In the genomic region with DNA sequence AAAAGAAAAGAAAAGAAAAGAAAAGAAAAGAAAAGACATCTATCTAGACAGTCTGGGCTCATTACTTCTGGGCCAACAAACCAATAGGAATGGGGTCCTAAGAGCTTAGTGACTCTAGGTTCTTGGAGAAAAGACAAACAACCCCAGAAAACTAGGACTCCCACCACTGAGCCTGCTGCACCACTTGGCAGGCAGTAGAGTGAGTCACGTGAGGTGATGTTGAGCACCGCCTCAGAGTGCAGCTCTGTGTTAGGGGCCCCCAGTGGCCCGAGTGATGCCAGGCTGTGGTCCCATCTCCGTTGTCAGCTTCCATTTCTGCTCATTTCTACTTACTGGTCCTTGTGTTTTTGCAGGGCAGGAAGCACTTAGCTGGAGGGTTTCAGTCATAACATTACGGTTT, we compare ENCODE assay signal across 21 mouse cellular contexts.
A peak's percentile ranks its signal among the peaks of the same experiment; 100 is the strongest.
DNase-seq lines count a peak whose midpoint lies in the region; TF ChIP-seq lines count a peak whose summit lies in the region.
"Had no signal": no experiment of that assay in that cellular context is flagged by ENCODE, and none has a peak within 500 bp of the region (broad histone marks: within the 10 kb centered on the region; RNA-seq: fewer than 3 reads in every experiment).

No protein-coding gene starts in this region.

- TF ChIP-seq CTCF in CH12.LX (conservative IDR thresholded peaks at IDR 0.05 in 1 of 2, IDR thresholded peaks at IDR 0.05 in 1 of 2; ENCODE audit: low read depth in 2 of 2, low read length in 2 of 2): no peak

- dilution Hi-C loops in CH12.LX (cut with MboI; ENCODE audit: extremely low pct_ligation_motif_present, extremely low pct_unique_long_range_greater_than_20kb, low sequenced_read_pairs): no loop called here

- no peak overlapping the region for H3K9ac ChIP-seq in CH12.LX (ENCODE audit: insufficient read depth, low read depth)
- H3K9ac ChIP-seq: embryonic facial prominence, embryonic 13.5 days; embryonic facial prominence, embryonic 15.5 days; forebrain, embryonic 13.5 days; forebrain, embryonic 15.5 days; forebrain, postnatal 0 days had no signal

- no peaks in the 10 kb centered on the region for H3K79me2 ChIP-seq in CH12.LX (replicated peaks; ENCODE audit: control insufficient read depth, extremely low read depth, insufficient read depth, poor library complexity, severe bottlenecking)

- in situ Hi-C loops in CH12.LX (cut with MboI; ENCODE audit: low pct_ligation_motif_present, low pct_unique_long_range_greater_than_20kb, low sequenced_read_pairs): no loop called here

- H3K27me3 ChIP-seq in CH12.LX (replicated peaks): peaks cover 84% of the 10 kb centered on the region
- H3K27me3 ChIP-seq: embryonic facial prominence, embryonic 13.5 days; embryonic facial prominence, embryonic 15.5 days; forebrain, embryonic 13.5 days; forebrain, embryonic 15.5 days had no signal

- no peak overlapping the region for H3K27ac ChIP-seq in CH12.LX (ENCODE audit: insufficient read depth, low read depth)
- H3K27ac ChIP-seq: embryonic facial prominence, embryonic 13.5 days; embryonic facial prominence, embryonic 15.5 days; forebrain, embryonic 10.5 days; forebrain, embryonic 13.5 days; forebrain, embryonic 15.5 days had no signal

- no peak overlapping the region for H3K4me2 ChIP-seq in CH12.LX (ENCODE audit: insufficient read depth, low read depth, poor library complexity, severe bottlenecking)
- H3K4me2 ChIP-seq: embryonic facial prominence, embryonic 13.5 days; embryonic facial prominence, embryonic 15.5 days; forebrain, embryonic 13.5 days; forebrain, embryonic 15.5 days had no signal

- no peak for TF ChIP-seq EP300 in CH12.LX (IDR thresholded peaks at IDR 0.05; ENCODE audit: low read length)

- H3K4me3 ChIP-seq in CH12.LX (replicated peaks in 1 of 3; ENCODE audit: low read depth in 2 of 3, low read length in 2 of 3, poor library complexity in 1 of 3): no peak overlapping the region
- H3K4me3 ChIP-seq: embryonic facial prominence, embryonic 13.5 days; embryonic facial prominence, embryonic 15.5 days; erythroblast, embryonic 14.5 days; forebrain, embryonic 10.5 days; forebrain, embryonic 13.5 days; forebrain, embryonic 15.5 days had no signal

- TF ChIP-seq RAD21 in CH12.LX (IDR thresholded peaks at IDR 0.05; ENCODE audit: low read depth, low read length): no peak

- no peaks in the 10 kb centered on the region for H3K4me1 ChIP-seq in CH12.LX (ENCODE audit: control insufficient read depth in 1 of 2, insufficient read depth in 2 of 2)
- H3K4me1 ChIP-seq: embryonic facial prominence, embryonic 13.5 days; embryonic facial prominence, embryonic 15.5 days; forebrain, embryonic 10.5 days; forebrain, embryonic 13.5 days; forebrain, embryonic 15.5 days had no signal

- H3K9me3 ChIP-seq in CH12.LX (replicated peaks; ENCODE audit: low read length): no peaks in the 10 kb centered on the region
- H3K9me3 ChIP-seq: embryonic facial prominence, embryonic 13.5 days; embryonic facial prominence, embryonic 15.5 days; forebrain, embryonic 10.5 days; forebrain, embryonic 13.5 days; forebrain, embryonic 15.5 days had no signal

- TF ChIP-seq POLR2A in CH12.LX (IDR thresholded peaks at IDR 0.05; ENCODE audit: low read depth, low read length): no peak

- no peaks in the 10 kb centered on the region for H3K36me3 ChIP-seq in CH12.LX (replicated peaks in 1 of 2; ENCODE audit: control insufficient read depth in 1 of 2, insufficient read depth in 1 of 2, low read length in 1 of 2)
- H3K36me3 ChIP-seq: embryonic facial prominence, embryonic 13.5 days; embryonic facial prominence, embryonic 15.5 days; forebrain, embryonic 10.5 days; forebrain, embryonic 15.5 days had no signal

- DNase-seq in adrenal gland, adult (ENCODE audit: inconsistent age in 2 of 2, low spot score in 1 of 2): peak; percentile 14 to 32
- no peak for DNase-seq in adrenal gland, adult 2 months
- peak; percentile 33 to 47 for DNase-seq in cerebellum, postnatal 10 days
- DNase-seq in cerebellum, postnatal 36 days: no peak
- DNase-seq in 3T3-L1 (ENCODE audit: low read depth, low spot score): peak; percentile 3
- DNase-seq in CH12.LX (ENCODE audit: extremely low read depth): no peak
- DNase-seq in right cerebral cortex, postnatal 25 days: no peak
- no peak for DNase-seq in kidney, adult 9 months
- DNase-seq: cerebellum, adult 11 months; cerebellum, adult 18-20 months; cerebellum, adult 8-10 months; cerebellum, adult 9-11 months; cerebellum, postnatal 25 days; embryo, embryonic 11 days; forebrain, postnatal 0 days had no signal

TF ChIP-seq in CH12.LX, 34 proteins besides CTCF, POLR2A, EP300 and RAD21:
- TF ChIP-seq USF2 (conservative IDR thresholded peaks at IDR 0.05; ENCODE audit: low read depth, low read length) (no peak), ZC3H11A (IDR thresholded peaks at IDR 0.05; ENCODE audit: low read depth, low read length) (no peak), BHLHE40 (IDR thresholded peaks at IDR 0.05; ENCODE audit: low read depth, low read length) (0 out of 2 replicates have a peak, but pooled peaks have one; percentile 16)
TF ChIP-seq in CH12.LX: peak in this region for 1.

Comparison
In these comparisons a context has a peak if more than half of its experiments do, and no peak if none do; other contexts are left out.
1. DNase-seq: peak in adrenal gland, adult (2 of 2), cerebellum, postnatal 10 days (2 of 2) and 3T3-L1 (single experiment); none in adrenal gland, adult 2 months (single experiment), cerebellum, postnatal 36 days (0 of 2), CH12.LX (single experiment), right cerebral cortex, postnatal 25 days (single experiment) and kidney, adult 9 months (single experiment).